Mouse (Mus musculus) E14TG2a.4 (cell line): ENCODE data around the gene C1qtnf5.
A peak's percentile ranks its signal among the peaks of the same experiment; 100 is the strongest.

Experiments
- H3K27me3 ChIP-seq: 2 replicates; pipeline ENCODE4 v1.6.1; 2014; ENCODE audit warnings: low read length, control low read depth; ENCODE audit not compliant: insufficient read depth
- H3K36me3 ChIP-seq: 2 replicates; pipeline ENCODE4 v1.6.1; 2014; ENCODE audit warnings: low read length, control low read depth; ENCODE audit not compliant: insufficient read depth
- H3K4me1 ChIP-seq: replicated peaks from 2 replicates; pipeline ENCODE4 v1.6.1; 2014; ENCODE audit warnings: low read depth, low read length, control low read depth
- H3K4me3 ChIP-seq: replicated peaks from 2 replicates; pipeline ENCODE4 v1.5.1; 2014; ENCODE audit warnings: mild to moderate bottlenecking, low read length
- H3K9me3 ChIP-seq: 2 replicates; pipeline ENCODE4 v1.6.1; 2014; ENCODE audit warnings: low read length, control low read depth
- CTCF ChIP-seq: conservative IDR thresholded peaks from 2 replicates; pipeline ENCODE4 v1.5.1; 2014; ENCODE audit warnings: low read length
- NANOG ChIP-seq: IDR thresholded peaks from 2 replicates; pipeline ENCODE4 v1.6.1; 2014; ENCODE audit warnings: borderline replicate concordance, low read length, mixed read lengths
- POU5F1 ChIP-seq: IDR thresholded peaks from 2 replicates; pipeline ENCODE4 v1.6.1; 2014; ENCODE audit warnings: low read length, borderline replicate concordance

The C1qtnf5 gene

GRCm38 (mm10) chr9:44088877-44089608 is 18.0 kb upstream of the C1qtnf5 start:
- H3K4me1 ChIP-seq = peaks cover 78% of the 10 kb centered on the region
- H3K27me3 ChIP-seq = peaks cover 49% of the 10 kb centered on the region
- H3K4me3 ChIP-seq = 0 out of 2 replicates have a peak overlapping the region, but pooled peaks have one; percentile 35
- peaks cover 27% of the 10 kb centered on the region for H3K36me3 ChIP-seq
- no peaks in the 10 kb centered on the region for H3K9me3 ChIP-seq
- no peak for TF ChIP-seq CTCF
- TF ChIP-seq NANOG = no peak
- TF ChIP-seq POU5F1 = no peak

GRCm38 (mm10) chr9:44093612-44094503 is 13.2 kb upstream of the C1qtnf5 start:
- TF ChIP-seq CTCF (peak; percentile 86), POU5F1 (no peak), NANOG (no peak)
- Histone ChIP-seq H3K9me3 (no peaks in the 10 kb centered on the region), H3K27me3 (0 out of 2 replicates have a peak, but pooled peaks cover 6% of the 10 kb centered on the region), H3K4me3 (no peak overlapping the region), H3K4me1 (peaks cover 64% of the 10 kb centered on the region), H3K36me3 (peaks cover 34% of the 10 kb centered on the region)

GRCm38 (mm10) chr9:44094737-44095136 is 12.3 kb upstream of the C1qtnf5 start:
- peaks cover 34% of the 10 kb centered on the region for H3K36me3 ChIP-seq
- H3K9me3 ChIP-seq = no peaks in the 10 kb centered on the region
- TF ChIP-seq POU5F1 = no peak
- no peak for TF ChIP-seq CTCF
- H3K4me3 ChIP-seq = no peak overlapping the region
- H3K27me3 ChIP-seq = no peaks in the 10 kb centered on the region
- H3K4me1 ChIP-seq = peaks cover 56% of the 10 kb centered on the region

GRCm38 (mm10) chr9:44095781-44096180 is 11.3 kb upstream of the C1qtnf5 start:
- peaks cover 51% of the 10 kb centered on the region for H3K4me1 ChIP-seq
- no peaks in the 10 kb centered on the region for H3K27me3 ChIP-seq
- H3K4me3 ChIP-seq = no peak overlapping the region
- TF ChIP-seq CTCF (no peak), NANOG (no peak), POU5F1 (no peak)
- H3K36me3 ChIP-seq = peaks cover 33% of the 10 kb centered on the region
- no peaks in the 10 kb centered on the region for H3K9me3 ChIP-seq

GRCm38 (mm10) chr9:44096536-44096935 is 10.5 kb upstream of the C1qtnf5 start:
- no peaks in the 10 kb centered on the region for H3K27me3 ChIP-seq
- H3K4me1 ChIP-seq = peaks cover 51% of the 10 kb centered on the region
- TF ChIP-seq CTCF = no peak
- no peak for TF ChIP-seq NANOG
- no peak for TF ChIP-seq POU5F1
- no peaks in the 10 kb centered on the region for H3K9me3 ChIP-seq
- H3K4me3 ChIP-seq = no peak overlapping the region
- peaks cover 25% of the 10 kb centered on the region for H3K36me3 ChIP-seq

GRCm38 (mm10) chr9:44101490-44101889 is 5.6 kb upstream of the C1qtnf5 start, which contains the start of gene Mfrp:
TSS of gene Mfrp (plus strand) at chr9:44101729.
- Histone ChIP-seq H3K36me3 (peaks cover 23% of the 10 kb centered on the region), H3K4me3 (no peak within 1 kb of the TSS; the same call in 1 of the 2 replicates), H3K9me3 (no peaks in the 10 kb centered on the region), H3K4me1 (peaks cover 37% of the 10 kb centered on the region), H3K27me3 (no peaks in the 10 kb centered on the region)
- TF ChIP-seq NANOG = no peak
- no peak for TF ChIP-seq CTCF
- no peak for TF ChIP-seq POU5F1

- no peak overlapping the region for H3K4me3 ChIP-seq
- H3K36me3 ChIP-seq = peaks cover 44% of the 10 kb centered on the region
- peaks cover 55% of the 10 kb centered on the region for H3K4me1 ChIP-seq
- no peak for TF ChIP-seq POU5F1
- TF ChIP-seq NANOG = no peak
- no peak for TF ChIP-seq CTCF
- no peaks in the 10 kb centered on the region for H3K9me3 ChIP-seq
- H3K27me3 ChIP-seq = no peaks in the 10 kb centered on the region
Measured at GRCm38 (mm10) chr9:44104881-44105280, 2.2 kb upstream of the C1qtnf5 start.

- Histone ChIP-seq H3K4me3 (no peak overlapping the region), H3K9me3 (no peaks in the 10 kb centered on the region), H3K27me3 (no peaks in the 10 kb centered on the region), H3K4me1 (peaks cover 60% of the 10 kb centered on the region), H3K36me3 (peaks cover 51% of the 10 kb centered on the region)
- TF ChIP-seq POU5F1 (no peak), CTCF (no peak), NANOG (no peak)
Measured at GRCm38 (mm10) chr9:44105781-44106180, 1.3 kb upstream of the C1qtnf5 start.
